Comparison of ENCODE assay signal across 9 mouse cellular contexts in genomic region chr7:45715741-45716459, GRCm38 (mm10). TPM values are rescaled to one million over a fixed set of nuclear protein-coding genes. Genes with fewer than 3 reads are reported as not detected.
DNase-seq lines count a peak whose midpoint lies in the region; ATAC-seq and TF ChIP-seq lines count a peak whose summit lies in the region.
"Had no signal": no experiment of that assay in that cellular context is flagged by ENCODE, and none has a peak within 500 bp of the region (broad histone marks: within the 10 kb centered on the region; RNA-seq: fewer than 3 reads in every experiment).

No protein-coding gene starts in this region.

- TF ChIP-seq POLR2A in spleen, adult 2 months (IDR thresholded peaks at IDR 0.05; ENCODE audit: low read depth, low read length) = no peak

- ATAC-seq in hindbrain, postnatal 0 days = no peak
- ATAC-seq in megakaryocyte progenitor cell, adult 5-6 weeks (replicated peaks; ENCODE audit: poor library complexity) = peak; percentile 8

- 57% methylated on average over 19 of the region's 19 CpGs for WGBS in spleen, adult 2 months
- 84% methylated on average over 19 of the region's 19 CpGs for WGBS in hindbrain, postnatal 0 days

- H3K4me1 ChIP-seq in spleen, adult 2 months (ENCODE audit: control insufficient read depth, insufficient read depth, insufficient read length) = peaks cover 5% of the 10 kb centered on the region; the same call in 1 of the 2 replicates
- peaks cover 27% of the 10 kb centered on the region for H3K4me1 ChIP-seq in hindbrain, postnatal 0 days (ENCODE audit: insufficient read depth, low read length)

- peak overlapping the region; percentile 48 for H3K27ac ChIP-seq in spleen, adult 2 months (ENCODE audit: insufficient read depth, low read length)
- H3K27ac ChIP-seq in hindbrain, postnatal 0 days = peak overlapping the region; percentile 69; the same call in 1 of the 2 replicates

- H3K36me3 ChIP-seq in spleen, adult 2 months (ENCODE audit: control insufficient read depth, insufficient read depth, low read length) = peaks cover 36% of the 10 kb centered on the region
- peaks cover 36% of the 10 kb centered on the region for H3K36me3 ChIP-seq in hindbrain, postnatal 0 days (ENCODE audit: insufficient read depth, low read length)

- TF ChIP-seq CTCF in spleen, adult 2 months (IDR thresholded peaks at IDR 0.05; ENCODE audit: extremely low read depth, insufficient read depth, insufficient read length, insufficient replicate concordance) = no peak
- TF ChIP-seq CTCF in hindbrain, postnatal 0 days (IDR thresholded peaks at IDR 0.05; ENCODE audit: low read depth) = no peak

- H3K4me3 ChIP-seq in spleen, adult 2 months (ENCODE audit: extremely low read depth, insufficient read depth, insufficient read length) = no peak overlapping the region
- H3K4me3 ChIP-seq in hindbrain, postnatal 0 days (ENCODE audit: low read length) = peak overlapping the region; percentile 65

- H3K9ac ChIP-seq in hindbrain, postnatal 0 days (replicated peaks; ENCODE audit: low read length) = peak overlapping the region; percentile 70; the same call in 1 of the 2 replicates

- peak overlapping the region; percentile 93 for H3K4me2 ChIP-seq in hindbrain, postnatal 0 days (ENCODE audit: low read depth, low read length)

- H3K27me3 ChIP-seq in spleen, adult 2 months (ENCODE audit: control insufficient read depth, insufficient read depth, low read length) = no peaks in the 10 kb centered on the region
- no peaks in the 10 kb centered on the region for H3K27me3 ChIP-seq in hindbrain, postnatal 0 days (ENCODE audit: insufficient read depth, low read length)

- peak; percentile 38 for DNase-seq in adrenal gland, adult 2 months
- DNase-seq in adrenal gland, postnatal 25 days = no peak
- no peak for DNase-seq in spleen, adult 2 months (ENCODE audit: low read depth in 1 of 2, low spot score in 2 of 2)
- no peak for DNase-seq in spleen, adult 12 weeks (ENCODE audit: low spot score)
- no peak for DNase-seq in hindbrain, postnatal 0 days (ENCODE audit: low spot score)
- no peak for DNase-seq in natural killer cell, adult 2 months (ENCODE audit: low spot score in 2 of 2)
- DNase-seq in layer of hippocampus, adult 9-10 months (ENCODE audit: low spot score) = no peak

- no peaks in the 10 kb centered on the region for H3K9me3 ChIP-seq in hindbrain, postnatal 0 days (ENCODE audit: low read length)

RNA-seq across cellular contexts. Expression of gene Rpl18, which starts 0.6 kb away (rescaled TPM):
- total RNA-seq in adrenal gland, adult 2 months (2021) = 1,000 to 10,000 TPM in 1 of 2 experiments, 100 to 1,000 TPM in 1; 972 to 1,050 TPM
- polyA plus RNA-seq in adrenal gland, adult 2 months (2012; rRNA removed) = 1,143 and 1,258 TPM in 2 replicates
- total RNA-seq in adrenal gland, postnatal 25 days (2021) = 964 and 1,249 TPM in 2 replicates
- polyA plus RNA-seq in spleen, adult 2 months (2012; rRNA removed) = 1,792 and 2,504 TPM in 2 replicates
- total RNA-seq in hindbrain, postnatal 0 days (2014; rRNA removed) = 999 and 1,175 TPM in 2 replicates
- 519 and 535 TPM in 2 replicates for polyA plus RNA-seq in hindbrain, postnatal 0 days (2015; fragmentation: Nextera tagmentation; extraction: Ambion mirVana)
- 1,825 and 1,988 TPM in 2 replicates for total RNA-seq in megakaryocyte progenitor cell, adult 5-6 weeks (2015)
- total RNA-seq in megakaryocyte progenitor cell, adult 5-6 weeks (2017) = 1,777 and 2,306 TPM in 2 replicates

RNA-seq across cellular contexts. Expression of gene Sphk2, which starts 1.9 kb away (rescaled TPM):
- total RNA-seq in adrenal gland, adult 2 months (2021) = 10 to 100 TPM; 38.9 to 39.5 TPM
- polyA plus RNA-seq in adrenal gland, adult 2 months (2012; rRNA removed) = 90.9 and 92.5 TPM in 2 replicates
- 38.2 and 42.0 TPM in 2 replicates for total RNA-seq in adrenal gland, postnatal 25 days (2021)
- polyA plus RNA-seq in spleen, adult 2 months (2012; rRNA removed) = 41.0 and 56.3 TPM in 2 replicates
- total RNA-seq in hindbrain, postnatal 0 days (2014; rRNA removed) = 27.4 and 31.6 TPM in 2 replicates
- polyA plus RNA-seq in hindbrain, postnatal 0 days (2015; fragmentation: Nextera tagmentation; extraction: Ambion mirVana) = 17.8 and 18.5 TPM in 2 replicates
- 10.6 and 14.5 TPM in 2 replicates for total RNA-seq in megakaryocyte progenitor cell, adult 5-6 weeks (2015)
- total RNA-seq in megakaryocyte progenitor cell, adult 5-6 weeks (2017) = 9.8 and 10.2 TPM in 2 replicates

RNA-seq across cellular contexts. Expression of gene Fam83e, which starts 5.1 kb away (rescaled TPM):
- total RNA-seq in adrenal gland, adult 2 months (2021) = under 1 TPM; 0.72 to 0.86 TPM
- 0.86 and 2.0 TPM in 2 replicates for polyA plus RNA-seq in adrenal gland, adult 2 months (2012; rRNA removed)
- total RNA-seq in adrenal gland, postnatal 25 days (2021) = 0.30 and 0.76 TPM in 2 replicates
- 0.09 and 0.26 TPM in 2 replicates for polyA plus RNA-seq in spleen, adult 2 months (2012; rRNA removed)
- 0.11 and 0.16 TPM in 2 replicates for total RNA-seq in hindbrain, postnatal 0 days (2014; rRNA removed)
- 0.09 and 0.25 TPM in 2 replicates for polyA plus RNA-seq in hindbrain, postnatal 0 days (2015; fragmentation: Nextera tagmentation; extraction: Ambion mirVana)
- total RNA-seq in megakaryocyte progenitor cell, adult 5-6 weeks (2015) = 0.54 and 0.78 TPM in 2 replicates
- 0.37 and 0.51 TPM in 2 replicates for total RNA-seq in megakaryocyte progenitor cell, adult 5-6 weeks (2017)

RNA-seq across cellular contexts. Expression of gene Spaca4, which starts 9.7 kb away (rescaled TPM):
- not detected for total RNA-seq in adrenal gland, adult 2 months (2021)
- polyA plus RNA-seq in adrenal gland, adult 2 months (2012; rRNA removed) = not detected in 2 replicates
- total RNA-seq in adrenal gland, postnatal 25 days (2021) = not detected in 2 replicates
- not detected in 2 replicates for polyA plus RNA-seq in spleen, adult 2 months (2012; rRNA removed)
- total RNA-seq in hindbrain, postnatal 0 days (2014; rRNA removed) = not detected in 2 replicates
- not detected in 2 replicates for polyA plus RNA-seq in hindbrain, postnatal 0 days (2015; fragmentation: Nextera tagmentation; extraction: Ambion mirVana)
- total RNA-seq in megakaryocyte progenitor cell, adult 5-6 weeks (2015) = not detected in 2 replicates
- total RNA-seq in megakaryocyte progenitor cell, adult 5-6 weeks (2017) = not detected in 2 replicates
- total RNA-seq: gastrocnemius, postnatal 4 days had no signal

RNA-seq across cellular contexts. Expression of gene Dbp, which starts 11.0 kb away (rescaled TPM):
- 100 to 1,000 TPM in 1 of 2 experiments, 10 to 100 TPM in 1; 54.3 to 225 TPM for total RNA-seq in adrenal gland, adult 2 months (2021)
- polyA plus RNA-seq in adrenal gland, adult 2 months (2012; rRNA removed) = 569 and 796 TPM in 2 replicates
- total RNA-seq in adrenal gland, postnatal 25 days (2021) = 282 and 444 TPM in 2 replicates
- 20.0 and 30.1 TPM in 2 replicates for polyA plus RNA-seq in spleen, adult 2 months (2012; rRNA removed)
- total RNA-seq in hindbrain, postnatal 0 days (2014; rRNA removed) = 4.2 and 12.2 TPM in 2 replicates
- 4.6 and 5.3 TPM in 2 replicates for polyA plus RNA-seq in hindbrain, postnatal 0 days (2015; fragmentation: Nextera tagmentation; extraction: Ambion mirVana)
- total RNA-seq in megakaryocyte progenitor cell, adult 5-6 weeks (2015) = 3.6 and 5.6 TPM in 2 replicates
- 6.2 and 7.2 TPM in 2 replicates for total RNA-seq in megakaryocyte progenitor cell, adult 5-6 weeks (2017)
